Mouse (Mus musculus) testis, adult 2 months (tissue): ENCODE results near the gene Mdm1.

Experiments used
- CTCF ChIP-seq: fragments of 200-500 bp; IDR thresholded peaks from 2 replicates; pipeline ENCODE4 v1.5.1; 2012; ENCODE audit warnings: low read depth, mild to moderate bottlenecking, inconsistent platforms, low read length, moderate library complexity; ENCODE audit not compliant: control insufficient read depth, insufficient read depth, insufficient replicate concordance
- POLR2A ChIP-seq: fragments of 200-500 bp; IDR thresholded peaks from 2 replicates; pipeline ENCODE4 v1.6.1; 2012; ENCODE audit warnings: low read depth, mild to moderate bottlenecking, inconsistent platforms, low read length, moderate library complexity; ENCODE audit not compliant: control insufficient read depth

DNA sequence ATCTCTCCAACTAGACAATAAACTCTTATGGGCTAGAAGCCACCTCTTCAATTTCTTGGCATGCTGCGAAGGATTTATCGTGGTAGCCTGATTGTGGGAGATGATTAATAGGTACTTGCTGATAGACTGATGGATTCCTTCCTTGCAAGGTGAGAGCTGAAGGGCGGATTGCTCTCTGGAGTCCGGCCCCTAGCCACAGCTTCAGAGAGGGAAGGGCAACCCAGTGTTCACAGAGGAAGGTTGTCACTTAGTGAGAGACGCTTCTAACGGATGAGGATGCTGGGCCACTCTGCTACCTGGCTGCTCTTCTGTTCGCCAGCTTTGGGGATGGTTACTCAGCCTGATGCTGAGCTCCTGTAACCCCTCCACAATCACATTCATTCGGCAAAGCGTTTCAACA lies 34.6 kb upstream of the Mdm1 start:
- no peak for TF ChIP-seq POLR2A
- TF ChIP-seq CTCF: no peak
